Mouse (Mus musculus) liver, postnatal 0 days (tissue): ENCODE results near the gene Zfp658. TPM values are rescaled to one million over a fixed set of nuclear protein-coding genes. Genes with fewer than 3 reads are reported as not detected.

ENCODE experiments used
- ATAC-seq: fragments of 200-750 bp; cut with Nextera tagmentation; 2 replicates; pipeline ENCODE4 v1.8.0; 2017; ENCODE audit warnings: mild to moderate bottlenecking, moderate library complexity
- DNase-seq: peaks from one replicate; pipeline ENCODE4 v3.0.0-alpha.2; 2016
- H3K27ac ChIP-seq: fragments of 300-500 bp; sonication (generic); 2 replicates; pipeline ENCODE4 v1.5.1; 2014; ENCODE audit warnings: antibody characterized with exemption, moderate library complexity, mild to moderate bottlenecking, low read depth
- H3K27me3 ChIP-seq: fragments of 300-500 bp; sonication (generic); 2 replicates; pipeline ENCODE4 v1.6.1; 2014; ENCODE audit warnings: low read length, control low read depth, mixed read lengths; ENCODE audit not compliant: insufficient read depth
- H3K36me3 ChIP-seq: fragments of 300-500 bp; sonication (generic); replicated peaks from 2 replicates; pipeline ENCODE4 v1.6.1; 2014; ENCODE audit warnings: mild to moderate bottlenecking, control low read depth, low read length, moderate library complexity, mixed read lengths; ENCODE audit not compliant: insufficient read depth
- H3K4me1 ChIP-seq: fragments of 300-500 bp; sonication (generic); 2 replicates; pipeline ENCODE4 v1.6.1; 2014; ENCODE audit warnings: antibody characterized with exemption, mild to moderate bottlenecking, control low read depth; ENCODE audit not compliant: insufficient read depth
- H3K4me2 ChIP-seq: fragments of 300-500 bp; sonication (generic); 2 replicates; pipeline ENCODE4 v1.6.1; 2014; ENCODE audit warnings: low read depth, mild to moderate bottlenecking, low read length, moderate library complexity, mixed read lengths
- H3K4me3 ChIP-seq: fragments of 300-500 bp; sonication (generic); 2 replicates; pipeline ENCODE4 v1.5.1; 2014; ENCODE audit warnings: low read depth, low read length
- H3K9ac ChIP-seq: fragments of 300-500 bp; sonication (generic); replicated peaks from 2 replicates; pipeline ENCODE4 v1.6.1; 2014; ENCODE audit warnings: mild to moderate bottlenecking, moderate library complexity
- H3K9me3 ChIP-seq: fragments of 300-500 bp; sonication (generic); 2 replicates; pipeline ENCODE4 v1.6.1; 2016; ENCODE audit warnings: mild to moderate bottlenecking, control low read depth, low read length, mixed read lengths
- CTCF ChIP-seq: sonication (generic); IDR thresholded peaks from 2 replicates; pipeline ENCODE4 v1.5.1; 2016; ENCODE audit warnings: antibody characterized with exemption, low read depth
- EP300 ChIP-seq: IDR thresholded peaks from 2 replicates; pipeline ENCODE4 v1.6.1; 2016; ENCODE audit warnings: antibody characterized with exemption, low read depth, mild to moderate bottlenecking
- WGBS: fragments of 180-500 bp; shearing (Covaris S2); extraction: QIAGEN DNeasy Blood & Tissue Kit; methylation state at CpG from one replicate; pipeline ENCODE4 v1.1.7; 2014; ENCODE audit not compliant: insufficient replicate concordance; 5-methylcytosine and 5-hydroxymethylcytosine counted together
- polyA plus RNA-seq: library from polyadenylated mRNA; unstranded; fragments of >200 nt; fragmentation: Nextera tagmentation; extraction: Ambion mirVana; gene quantifications from 2 replicates; pipeline ENCODE4 v1.2.1, GENCODE M21; 2015

The Zfp658 gene
- polyA plus RNA-seq, result 0.14 and 0.26 TPM in 2 replicates

DNA sequence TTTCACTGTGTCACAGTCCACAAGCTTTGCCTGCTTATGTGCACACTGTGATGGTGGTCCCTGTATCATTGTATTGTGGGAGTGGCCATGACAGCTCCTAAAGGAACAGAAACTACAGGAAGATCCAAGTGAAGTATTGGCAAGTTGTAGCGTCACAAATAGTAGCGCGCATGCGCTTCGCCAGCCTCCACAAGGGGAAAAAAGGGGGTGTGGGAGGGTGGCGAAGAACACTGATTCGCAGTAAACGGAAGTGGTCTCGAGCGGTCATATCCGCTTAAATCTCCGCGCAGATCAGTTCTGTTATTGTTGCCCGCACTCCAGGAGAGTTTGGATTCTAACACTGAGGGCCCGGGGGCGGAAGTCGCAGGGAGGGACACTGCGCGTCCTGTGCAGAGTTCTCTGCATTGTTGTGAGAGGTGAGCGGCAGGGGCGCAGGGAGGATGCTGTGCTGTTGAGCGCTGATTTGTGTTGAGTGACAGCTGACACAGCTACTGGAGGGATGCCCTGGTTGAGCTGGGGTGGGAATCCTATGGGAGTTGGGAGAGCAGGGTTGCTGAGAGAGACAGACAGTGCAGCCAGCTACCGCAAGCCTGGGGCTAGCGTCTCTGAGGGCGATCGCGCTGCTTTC, at the start of gene Zfp658:
Zfp658 (plus strand) TSS at position 251 of the 628 bp plus-strand sequence.
- Histone ChIP-seq H3K27ac (peak within 1 kb of the TSS; percentile 69), H3K4me2 (peak within 1 kb of the TSS; percentile 73), H3K4me3 (peak within 1 kb of the TSS; percentile 51), H3K36me3 (0 out of 2 replicates have a peak, but pooled peaks cover 1% of the 10 kb centered on the region), H3K27me3 (no peaks in the 10 kb centered on the region), H3K4me1 (peaks cover 15% of the 10 kb centered on the region), H3K9ac (peak within 1 kb of the TSS; percentile 39), H3K9me3 (no peaks in the 10 kb centered on the region)
- no peak for TF ChIP-seq EP300
- no peak for TF ChIP-seq CTCF
- WGBS, result under 1% methylated on average over 27 of the region's 27 CpGs
- ATAC-seq (peak; percentile 76), DNase-seq (peak; percentile 79)

- Histone ChIP-seq H3K4me2 (no peak overlapping the region), H3K36me3 (no peaks in the 10 kb centered on the region), H3K27me3 (no peaks in the 10 kb centered on the region), H3K4me1 (no peaks in the 10 kb centered on the region), H3K27ac (no peak overlapping the region), H3K9me3 (no peaks in the 10 kb centered on the region), H3K4me3 (no peak overlapping the region), H3K9ac (no peak overlapping the region)
- DNase-seq (no peak), ATAC-seq (no peak)
- TF ChIP-seq EP300 (no peak), CTCF (no peak)
- 66% methylated on average over 4 of the region's 4 CpGs for WGBS
Observed at GRCm38 (mm10) chr7:43512519-43512918, 49.5 kb upstream of the Zfp658 start.

GRCm38 (mm10) chr7:43515076-43515475, 47.0 kb upstream of the Zfp658 start:
- no peak for DNase-seq
- H3K9ac ChIP-seq, result no peak overlapping the region
- no peaks in the 10 kb centered on the region for H3K9me3 ChIP-seq
- no peak for ATAC-seq
- H3K4me2 ChIP-seq, result no peak overlapping the region
- H3K36me3 ChIP-seq, result no peaks in the 10 kb centered on the region
- no peaks in the 10 kb centered on the region for H3K27me3 ChIP-seq
- no peak overlapping the region for H3K27ac ChIP-seq
- H3K4me3 ChIP-seq, result no peak overlapping the region
- H3K4me1 ChIP-seq, result no peaks in the 10 kb centered on the region
- WGBS, result 73% methylated on average over 5 of the region's 5 CpGs
- TF ChIP-seq CTCF (no peak), EP300 (no peak)

DNA sequence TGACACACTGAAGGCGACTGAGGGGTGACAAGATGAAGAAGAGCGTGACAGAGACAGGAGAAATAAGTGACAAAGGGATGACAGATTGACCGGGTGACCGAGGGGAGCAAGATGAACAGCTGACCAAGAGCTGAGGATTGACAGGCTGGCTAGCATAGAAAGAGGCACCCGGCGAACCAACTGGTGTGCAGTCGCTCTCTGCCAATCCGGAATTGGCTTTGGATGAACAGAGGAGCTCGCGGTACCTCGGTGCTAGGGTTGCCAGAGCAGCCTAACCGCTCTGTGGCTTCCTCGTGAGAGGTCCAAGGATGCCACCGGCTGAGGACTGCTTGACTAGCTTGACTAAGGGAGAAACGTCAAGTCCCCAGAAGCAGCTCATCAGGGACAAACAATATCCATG, 43.7 kb upstream of the Zfp658 start:
- TF ChIP-seq EP300 (no peak), CTCF (no peak)
- WGBS, result 82% methylated on average over 15 of the region's 15 CpGs
- H3K9me3 ChIP-seq, result no peaks in the 10 kb centered on the region
- ATAC-seq (no peak), DNase-seq (no peak)
- H3K36me3 ChIP-seq, result no peaks in the 10 kb centered on the region
- no peaks in the 10 kb centered on the region for H3K27me3 ChIP-seq
- H3K4me2 ChIP-seq, result no peak overlapping the region
- H3K9ac ChIP-seq, result no peak overlapping the region
- no peak overlapping the region for H3K27ac ChIP-seq
- no peaks in the 10 kb centered on the region for H3K4me1 ChIP-seq
- no peak overlapping the region for H3K4me3 ChIP-seq

DNA sequence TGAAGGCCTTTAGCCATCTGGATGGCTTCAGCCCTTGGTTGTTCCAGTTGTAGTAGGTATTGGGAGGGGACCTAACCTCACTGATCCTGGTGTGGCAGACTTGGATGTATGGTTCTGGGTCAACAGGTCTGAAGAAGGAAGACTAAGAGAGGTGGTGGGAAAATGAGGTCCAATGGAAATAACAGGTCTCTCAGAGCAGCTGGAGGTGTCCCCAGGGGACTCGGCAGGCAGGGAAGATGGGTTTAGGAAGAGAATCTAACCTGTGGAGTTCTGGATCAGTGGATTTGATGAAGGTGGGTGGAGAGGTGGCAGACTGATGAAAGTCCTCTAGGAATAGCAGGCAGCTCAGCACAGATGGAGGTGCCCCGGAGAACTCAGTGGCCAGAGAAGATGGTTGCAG, 39.3 kb upstream of the Zfp658 start:
- Histone ChIP-seq H3K27ac (no peak overlapping the region), H3K27me3 (no peaks in the 10 kb centered on the region), H3K4me1 (no peaks in the 10 kb centered on the region), H3K9ac (no peak overlapping the region), H3K4me3 (no peak overlapping the region), H3K36me3 (no peaks in the 10 kb centered on the region), H3K4me2 (no peak overlapping the region), H3K9me3 (no peaks in the 10 kb centered on the region)
- TF ChIP-seq EP300 (no peak), CTCF (no peak)
- DNase-seq (no peak), ATAC-seq (no peak)
- WGBS, result 78% methylated on average over 2 of the region's 2 CpGs

GRCm38 (mm10) chr7:43525313-43525712, 36.7 kb upstream of the Zfp658 start:
- 34% methylated on average over 3 of the region's 3 CpGs for WGBS
- TF ChIP-seq EP300 (no peak), CTCF (peak; percentile 49)

More at GRCm38 (mm10) chr7:43525313-43525712, 36.7 kb upstream of the Zfp658 start:
- no peaks in the 10 kb centered on the region for H3K4me1 ChIP-seq
- DNase-seq (no peak), ATAC-seq (no peak)
- no peak overlapping the region for H3K4me2 ChIP-seq
- no peaks in the 10 kb centered on the region for H3K9me3 ChIP-seq
- H3K27ac ChIP-seq, result no peak overlapping the region
- no peak overlapping the region for H3K4me3 ChIP-seq
- no peaks in the 10 kb centered on the region for H3K27me3 ChIP-seq
- no peak overlapping the region for H3K9ac ChIP-seq
- no peaks in the 10 kb centered on the region; the same call in 1 of the 2 replicates for H3K36me3 ChIP-seq
